Mouse (Mus musculus): ENCODE data around the gene Gm4307. TPM values are rescaled to one million over a fixed set of nuclear protein-coding genes. Genes with fewer than 3 reads are reported as not detected.

Gm4307 gene
- polyA plus RNA-seq, 1 experiment from 2014 or later = not detected

Other genes starting within 250 kb of the Gm4307 start
- gene Gm4301, start 25.7 kb upstream of the Gm4307 start, polyA plus RNA-seq (2014; fragmentation: Nextera tagmentation; extraction: Ambion mirVana) = not detected in 2 replicates
- not detected in 2 replicates for gene Gm4302, start 20.5 kb upstream of the Gm4307 start, polyA plus RNA-seq (2014; fragmentation: Nextera tagmentation; extraction: Ambion mirVana)
- gene Gm4303, start 15.4 kb upstream of the Gm4307 start, polyA plus RNA-seq (2014; fragmentation: Nextera tagmentation; extraction: Ambion mirVana) = not detected in 2 replicates
- not detected in 2 replicates for gene Gm4305, start 10.2 kb upstream of the Gm4307 start, polyA plus RNA-seq (2014; fragmentation: Nextera tagmentation; extraction: Ambion mirVana)
- gene Gm4312, start 21.2 kb downstream of the Gm4307 start, polyA plus RNA-seq (2014; fragmentation: Nextera tagmentation; extraction: Ambion mirVana) = not detected in 2 replicates
- 21.6 and 23.2 TPM in 2 replicates for gene Tmtc3, start 126.0 kb downstream of the Gm4307 start, polyA plus RNA-seq (2014; fragmentation: Nextera tagmentation; extraction: Ambion mirVana)
- gene Cep290, start 126.2 kb downstream of the Gm4307 start, polyA plus RNA-seq (2014; fragmentation: Nextera tagmentation; extraction: Ambion mirVana) = 5.7 and 6.5 TPM in 2 replicates
- 13.1 and 14.0 TPM in 2 replicates for gene 4930430F08Rik, start 229.1 kb downstream of the Gm4307 start, polyA plus RNA-seq (2014; fragmentation: Nextera tagmentation; extraction: Ambion mirVana)
- not detected in 2 replicates for gene 1700017N19Rik, start 229.1 kb downstream of the Gm4307 start, polyA plus RNA-seq (2014; fragmentation: Nextera tagmentation; extraction: Ambion mirVana)